In the genomic region with DNA sequence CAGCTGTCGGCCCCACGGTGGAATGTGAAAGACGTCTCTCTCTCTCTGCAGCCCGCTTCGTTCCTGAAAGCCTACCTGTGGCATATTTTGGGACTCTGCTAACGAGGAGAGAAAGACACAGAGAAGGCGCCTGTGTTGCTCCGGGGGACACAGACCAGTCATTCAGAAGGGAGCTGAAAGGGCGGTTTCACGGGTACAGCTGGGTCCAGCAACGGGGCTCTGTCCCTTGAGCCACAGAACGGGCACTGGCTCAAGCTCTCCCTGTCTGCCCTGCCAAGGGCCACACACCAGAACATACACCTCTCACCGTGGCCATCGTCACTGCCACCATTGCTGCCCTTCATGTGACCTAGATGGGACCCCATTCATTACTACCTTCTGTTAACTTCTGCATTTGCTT, we compare ENCODE assay signal across 33 mouse cellular contexts. TPM values are rescaled to one million over a fixed set of nuclear protein-coding genes. Genes with fewer than 3 reads are reported as not detected.
DNase-seq lines count a peak whose midpoint lies in the region; ATAC-seq and TF ChIP-seq lines count a peak whose summit lies in the region.
"Had no signal": no experiment of that assay in that cellular context is flagged by ENCODE, and none has a peak within 500 bp of the region (broad histone marks: within the 10 kb centered on the region; RNA-seq: fewer than 3 reads in every experiment).

No protein-coding gene starts in this region.

- dilution Hi-C loops in CH12.LX (cut with MboI; ENCODE audit: extremely low pct_ligation_motif_present, extremely low pct_unique_long_range_greater_than_20kb, low sequenced_read_pairs), result no loop called here

- H3K9me3 ChIP-seq in CH12.LX (replicated peaks; ENCODE audit: low read length), result peaks cover 6% of the 10 kb centered on the region
- H3K9me3 ChIP-seq in limb, embryonic 13.5 days, result no peaks in the 10 kb centered on the region
- H3K9me3 ChIP-seq: embryonic facial prominence, embryonic 12.5 days; embryonic facial prominence, embryonic 15.5 days; heart, embryonic 12.5 days; heart, embryonic 15.5 days; hindbrain, embryonic 10.5 days; hindbrain, embryonic 13.5 days had no signal

- H3K27me3 ChIP-seq in CH12.LX (replicated peaks), result peaks cover 11% of the 10 kb centered on the region
- H3K27me3 ChIP-seq in limb, embryonic 13.5 days, result no peaks in the 10 kb centered on the region
- H3K27me3 ChIP-seq: embryonic facial prominence, embryonic 12.5 days; embryonic facial prominence, embryonic 15.5 days had no signal

- H3K9ac ChIP-seq in CH12.LX (ENCODE audit: insufficient read depth, low read depth), result 0 out of 2 replicates have a peak overlapping the region, but pooled peaks have one; percentile 46
- no peak overlapping the region for H3K9ac ChIP-seq in limb, embryonic 13.5 days
- H3K9ac ChIP-seq: embryonic facial prominence, embryonic 12.5 days; embryonic facial prominence, embryonic 15.5 days; forebrain, postnatal 0 days; heart, embryonic 12.5 days; heart, embryonic 15.5 days; hindbrain, embryonic 13.5 days had no signal

- H3K79me2 ChIP-seq in CH12.LX (replicated peaks; ENCODE audit: control insufficient read depth, extremely low read depth, insufficient read depth, poor library complexity, severe bottlenecking), result no peaks in the 10 kb centered on the region

- TF ChIP-seq POLR2A in CH12.LX (IDR thresholded peaks at IDR 0.05; ENCODE audit: low read depth, low read length), result no peak

- DNase-seq in layer of hippocampus, adult 2 months (ENCODE audit: low spot score in 2 of 2), result no peak
- no peak for DNase-seq in layer of hippocampus, postnatal 25 days (ENCODE audit: extremely low spot score in 1 of 2, low spot score in 1 of 2)
- no peak for DNase-seq in CH12.LX (ENCODE audit: extremely low read depth)
- DNase-seq in brain, adult 2 months (ENCODE audit: low read depth, low spot score), result peak; percentile 35
- DNase-seq in frontal cortex, postnatal 14 days (ENCODE audit: low spot score in 2 of 2), result no peak
- DNase-seq in left cerebral cortex, adult 8-10 months (ENCODE audit: low spot score in 2 of 2), result no peak
- DNase-seq: adrenal gland, postnatal 10 days; adrenal gland, postnatal 36 days; cerebellum, adult 11 months; cerebellum, adult 2 months; cerebellum, adult 9-11 months; cerebellum, postnatal 25 days; forebrain, postnatal 0 days; gastrocnemius, postnatal 14 days; heart, adult 11 months; heart, postnatal 10 days; heart, postnatal 36 days had no signal

- H3K4me1 ChIP-seq in CH12.LX (ENCODE audit: control insufficient read depth in 1 of 2, insufficient read depth in 2 of 2), result peaks cover 47 to 72% of the 10 kb centered on the region in 2 experiments
- H3K4me1 ChIP-seq in limb, embryonic 13.5 days, result peaks cover 42% of the 10 kb centered on the region

- no peak for TF ChIP-seq EP300 in CH12.LX (IDR thresholded peaks at IDR 0.05; ENCODE audit: low read length)

- H3K4me2 ChIP-seq in CH12.LX (ENCODE audit: insufficient read depth, low read depth, poor library complexity, severe bottlenecking), result peak overlapping the region; percentile 3; the same call in 1 of the 2 replicates
- H3K4me2 ChIP-seq in limb, embryonic 13.5 days (replicated peaks), result no peak overlapping the region; the same call in 1 of the 2 replicates
- H3K4me2 ChIP-seq: embryonic facial prominence, embryonic 12.5 days; embryonic facial prominence, embryonic 15.5 days; heart, embryonic 12.5 days; heart, embryonic 15.5 days; hindbrain, embryonic 13.5 days had no signal

- no peak for TF ChIP-seq RAD21 in CH12.LX (IDR thresholded peaks at IDR 0.05; ENCODE audit: low read depth, low read length)

- peaks cover 0 to under 1% of the 10 kb centered on the region in 2 experiments for H3K36me3 ChIP-seq in CH12.LX (replicated peaks in 1 of 2; ENCODE audit: control insufficient read depth in 1 of 2, insufficient read depth in 1 of 2, low read length in 1 of 2)
- no peaks in the 10 kb centered on the region for H3K36me3 ChIP-seq in limb, embryonic 13.5 days
- H3K36me3 ChIP-seq: embryonic facial prominence, embryonic 12.5 days; embryonic facial prominence, embryonic 15.5 days; heart, embryonic 12.5 days; heart, embryonic 15.5 days; hindbrain, embryonic 10.5 days; hindbrain, embryonic 13.5 days had no signal

- 40% methylated on average over 14 of the region's 14 CpGs for WGBS in limb, embryonic 13.5 days

- H3K27ac ChIP-seq in layer of hippocampus, adult 2 months, result peak overlapping the region; percentile 46; the same call in 1 of the 2 replicates
- H3K27ac ChIP-seq in CH12.LX (ENCODE audit: insufficient read depth, low read depth), result no peak overlapping the region
- peak overlapping the region; percentile 55; the same call in 1 of the 2 replicates for H3K27ac ChIP-seq in limb, embryonic 13.5 days
- H3K27ac ChIP-seq: embryonic facial prominence, embryonic 12.5 days; embryonic facial prominence, embryonic 15.5 days; heart, embryonic 15.5 days; hindbrain, embryonic 10.5 days; hindbrain, embryonic 13.5 days had no signal

- TF ChIP-seq CTCF in layer of hippocampus, adult 2 months (conservative IDR thresholded peaks at IDR 0.05), result no peak
- TF ChIP-seq CTCF in CH12.LX (conservative IDR thresholded peaks at IDR 0.05 in 1 of 2, IDR thresholded peaks at IDR 0.05 in 1 of 2; ENCODE audit: low read depth in 2 of 2, low read length in 2 of 2), result no peak

- ATAC-seq in limb, embryonic 13.5 days (ENCODE audit: low FRiP score, low read depth), result no peak
- no peak for ATAC-seq in activated CD4-positive, CD25-positive, alpha-beta regulatory T cell, adult 4 months
- ATAC-seq: CD4-positive, CD25-positive, alpha-beta regulatory T cell, adult 4 months; forebrain, embryonic 14.5 days; forebrain, postnatal 0 days; hindbrain, embryonic 16.5 days had no signal

- in situ Hi-C loops in CH12.LX (cut with MboI; ENCODE audit: low pct_ligation_motif_present, low pct_unique_long_range_greater_than_20kb, low sequenced_read_pairs), result no loop called here

- H3K4me3 ChIP-seq in layer of hippocampus, adult 2 months, result no peak overlapping the region
- H3K4me3 ChIP-seq in CH12.LX (replicated peaks in 1 of 3; ENCODE audit: low read depth in 2 of 3, low read length in 2 of 3, poor library complexity in 1 of 3), result no peak overlapping the region
- no peak overlapping the region for H3K4me3 ChIP-seq in limb, embryonic 13.5 days
- H3K4me3 ChIP-seq: embryonic facial prominence, embryonic 12.5 days; embryonic facial prominence, embryonic 15.5 days; heart, embryonic 12.5 days; heart, embryonic 15.5 days; hindbrain, embryonic 10.5 days; hindbrain, embryonic 13.5 days had no signal

TF ChIP-seq in CH12.LX, 34 proteins besides CTCF, POLR2A, EP300 and RAD21:
- TF ChIP-seq SMC3 (IDR thresholded peaks at IDR 0.05; ENCODE audit: low read depth, low read length) (no peak), ZMIZ1 (IDR thresholded peaks at IDR 0.05; ENCODE audit: low read depth, low read length) (no peak), SIN3A (IDR thresholded peaks at IDR 0.05; ENCODE audit: low read length) (no peak), MEF2A (IDR thresholded peaks at IDR 0.05; ENCODE audit: borderline replicate concordance, low read depth, low read length) (no peak), UBTF (IDR thresholded peaks at IDR 0.05; ENCODE audit: low read depth, low read length) (no peak), POLR2AphosphoS2 (IDR thresholded peaks at IDR 0.05; ENCODE audit: low read depth, low read length) (no peak), BHLHE40 (IDR thresholded peaks at IDR 0.05; ENCODE audit: low read depth, low read length) (no peak), MXI1 (IDR thresholded peaks at IDR 0.05; ENCODE audit: low read depth, low read length) (no peak), HCFC1 (IDR thresholded peaks at IDR 0.05; ENCODE audit: low read depth, low read length) (no peak), USF1 (IDR thresholded peaks at IDR 0.05; ENCODE audit: low read depth, low read length) (no peak), PAX5 (IDR thresholded peaks at IDR 0.05; ENCODE audit: low read length) (no peak), JUND (conservative IDR thresholded peaks at IDR 0.05; ENCODE audit: low read depth, low read length) (no peak), CHD2 (IDR thresholded peaks at IDR 0.05; ENCODE audit: low read length) (no peak), RCOR1 (conservative IDR thresholded peaks at IDR 0.05; ENCODE audit: low read depth, low read length) (no peak), GABPA (IDR thresholded peaks at IDR 0.05; ENCODE audit: insufficient replicate concordance, low read depth, low read length) (no peak)

RNA-seq across cellular contexts. Expression of a gene that starts 1.5 kb away (rescaled TPM):
- under 1 TPM; 0.41 to 0.64 TPM for total RNA-seq in layer of hippocampus, adult 2 months (2021)
- total RNA-seq in layer of hippocampus, postnatal 25 days (2021), result 1 to 10 TPM; 2.0 to 2.1 TPM
- total RNA-seq in CH12.LX (2012; rRNA removed), result 1.8 and 3.5 TPM in 2 replicates
- 0.30 and 0.52 TPM in 2 replicates for total RNA-seq in CH12.LX (2014; rRNA removed)
- 0.37 and 0.76 TPM in 2 replicates for polyA plus RNA-seq in CH12.LX (2012; ENCODE audit: insufficient read length, low read depth)
- polyA plus RNA-seq in limb, embryonic 13.5 days (2015; fragmentation: Nextera tagmentation; extraction: Ambion mirVana), result 109 and 119 TPM in 2 replicates
- under 1 TPM in 1 of 2 experiments, not detected in 1; 0.23 TPM for polyA plus RNA-seq in activated CD4-positive, CD25-positive, alpha-beta regulatory T cell, adult 4 months (2017; shearing (Covaris generic))
- total RNA-seq in left cerebral cortex, adult 8-10 months (2022), result under 1 TPM; 0.48 to 0.86 (median 0.70) TPM
- total RNA-seq: adrenal gland, adult 18-20 months; adrenal gland, postnatal 10 days; adrenal gland, postnatal 36 days; common myeloid progenitor, adult 5-6 weeks; gastrocnemius, postnatal 14 days; gastrocnemius, postnatal 4 days; heart, postnatal 10 days; heart, postnatal 36 days had no signal
- polyA plus RNA-seq: C2C12; CD4-positive, CD25-positive, alpha-beta regulatory T cell, adult 4 months; forebrain, embryonic 11.5 days; hindbrain, embryonic 10.5 days had no signal

RNA-seq across cellular contexts. Expression of a gene that starts 29.7 kb away (rescaled TPM):
- 10 to 100 TPM; 33.9 to 34.0 TPM for total RNA-seq in layer of hippocampus, adult 2 months (2021)
- total RNA-seq in layer of hippocampus, postnatal 25 days (2021), result 10 to 100 TPM; 37.3 to 39.6 TPM
- total RNA-seq in CH12.LX (2012; rRNA removed), result 182 and 225 TPM in 2 replicates
- 32.3 and 41.1 TPM in 2 replicates for total RNA-seq in CH12.LX (2014; rRNA removed)
- 486 and 594 TPM in 2 replicates for polyA plus RNA-seq in CH12.LX (2012; ENCODE audit: insufficient read length, low read depth)
- polyA plus RNA-seq in limb, embryonic 13.5 days (2015; fragmentation: Nextera tagmentation; extraction: Ambion mirVana), result 32.2 and 35.9 TPM in 2 replicates
- polyA plus RNA-seq in activated CD4-positive, CD25-positive, alpha-beta regulatory T cell, adult 4 months (2017; shearing (Covaris generic)), result 1,000 to 10,000 TPM; 1,545 to 2,139 TPM
- total RNA-seq in left cerebral cortex, adult 8-10 months (2022), result 100 to 1,000 TPM in 2 of 4 experiments, 10 to 100 TPM in 2; 37.3 to 127 (median 71.2) TPM
